Mouse (Mus musculus) hindbrain, embryonic 11.5 days (tissue): ENCODE measurements at regions not wholly inside any gene's neighbourhood (a gene's known extent, or its start where the extent isn't known, plus 50 kb on each side); places are given as distances from the start of the nearest gene placed in this dataset.

Source experiments
- ATAC-seq: fragments of 200-750 bp; cut with Nextera tagmentation; 2 replicates; pipeline ENCODE4 v1.8.0; 2017; ENCODE audit warnings: mild to moderate bottlenecking, moderate TSS enrichment, moderate library complexity; ENCODE audit not compliant: low FRiP score
- DNase-seq: peaks from one replicate; pipeline ENCODE4 v3.0.0-alpha.2; 2015; ENCODE audit warnings: low spot score
- H3K27ac ChIP-seq: fragments of 300-500 bp; sonication (generic); 2 replicates; pipeline ENCODE4 v1.5.1; 2014; ENCODE audit warnings: mild to moderate bottlenecking, low read depth, low read length
- H3K27me3 ChIP-seq: fragments of 300-500 bp; sonication (generic); 2 replicates; pipeline ENCODE4 v1.6.1; 2014; ENCODE audit warnings: mild to moderate bottlenecking, low read length, moderate library complexity, mixed read lengths; ENCODE audit not compliant: control insufficient read depth, insufficient read depth
- H3K36me3 ChIP-seq: fragments of 300-500 bp; sonication (generic); 2 replicates; pipeline ENCODE4 v1.6.1; 2014; ENCODE audit warnings: mild to moderate bottlenecking, low read length, moderate library complexity, mixed read lengths; ENCODE audit not compliant: control insufficient read depth, insufficient read depth
- H3K4me1 ChIP-seq: fragments of 300-500 bp; sonication (generic); replicated peaks from 2 replicates; pipeline ENCODE4 v1.6.1; 2014; ENCODE audit warnings: low read length, mixed read lengths; ENCODE audit not compliant: control insufficient read depth, insufficient read depth
- H3K4me2 ChIP-seq: fragments of 300-500 bp; sonication (generic); replicated peaks from 2 replicates; pipeline ENCODE4 v1.6.1; 2014; ENCODE audit warnings: mild to moderate bottlenecking, low read depth, low read length
- H3K4me3 ChIP-seq: fragments of 300-500 bp; sonication (generic); 2 replicates; pipeline ENCODE4 v1.5.1; 2014; ENCODE audit warnings: low read depth, low read length
- H3K9ac ChIP-seq: fragments of 300-500 bp; sonication (generic); 2 replicates; pipeline ENCODE4 v1.6.1; 2014; ENCODE audit warnings: low read depth, low read length
- H3K9me3 ChIP-seq: fragments of 300-500 bp; sonication (generic); 2 replicates; pipeline ENCODE4 v1.6.1; 2016; ENCODE audit warnings: low read length; ENCODE audit not compliant: control insufficient read depth
- WGBS: fragments of 180-500 bp; shearing (Covaris S2); extraction: QIAGEN DNeasy Blood & Tissue Kit; methylation state at CpG from one replicate; pipeline ENCODE4 v1.1.7; 2014; 5-methylcytosine and 5-hydroxymethylcytosine counted together

- Histone ChIP-seq H3K27ac (no peak overlapping the region), H3K4me1 (no peaks in the 10 kb centered on the region), H3K36me3 (no peaks in the 10 kb centered on the region), H3K4me3 (no peak overlapping the region), H3K9me3 (no peaks in the 10 kb centered on the region), H3K4me2 (no peak overlapping the region), H3K27me3 (no peaks in the 10 kb centered on the region), H3K9ac (no peak overlapping the region)
- no peak for DNase-seq
- no peak for ATAC-seq
- 86% methylated on average over 4 of the region's 4 CpGs for WGBS
These were observed 63.6 kb downstream of the 4930564D02Rik start for GRCm38 (mm10) chr3:105130228-105130627.

GRCm38 (mm10) chr3:105131053-105131452 lies 64.4 kb downstream of the 4930564D02Rik start:
- H3K9ac ChIP-seq: no peak overlapping the region
- no peak overlapping the region for H3K27ac ChIP-seq
- no peak overlapping the region for H3K4me2 ChIP-seq
- H3K27me3 ChIP-seq: no peaks in the 10 kb centered on the region
- WGBS: 90% methylated on average over 6 of the region's 6 CpGs
- H3K9me3 ChIP-seq: no peaks in the 10 kb centered on the region
- no peaks in the 10 kb centered on the region for H3K36me3 ChIP-seq
- H3K4me1 ChIP-seq: no peaks in the 10 kb centered on the region
- no peak overlapping the region for H3K4me3 ChIP-seq
- ATAC-seq (no peak), DNase-seq (no peak)

- Histone ChIP-seq H3K4me3 (no peak overlapping the region), H3K36me3 (no peaks in the 10 kb centered on the region)
- 85% methylated on average over 4 of the region's 4 CpGs for WGBS
These were observed 66.4 kb downstream of the 4930564D02Rik start for GRCm38 (mm10) chr3:105133011-105133410.

GRCm38 (mm10) chr3:105141170-105141971 lies 74.7 kb downstream of the 4930564D02Rik start:
- Histone ChIP-seq H3K27me3 (no peaks in the 10 kb centered on the region), H3K27ac (no peak overlapping the region), H3K36me3 (no peaks in the 10 kb centered on the region), H3K4me3 (no peak overlapping the region), H3K9me3 (no peaks in the 10 kb centered on the region), H3K4me1 (no peaks in the 10 kb centered on the region), H3K9ac (no peak overlapping the region), H3K4me2 (no peak overlapping the region)
- DNase-seq (no peak), ATAC-seq (no peak)
- WGBS: 89% methylated on average over 14 of the region's 14 CpGs

More at GRCm38 (mm10) chr3:105133011-105133410, 66.4 kb downstream of the 4930564D02Rik start:
- H3K27me3 ChIP-seq: no peaks in the 10 kb centered on the region
- H3K27ac ChIP-seq: no peak overlapping the region
- no peak overlapping the region for H3K9ac ChIP-seq
- no peaks in the 10 kb centered on the region for H3K4me1 ChIP-seq
- H3K4me2 ChIP-seq: no peak overlapping the region
- no peaks in the 10 kb centered on the region for H3K9me3 ChIP-seq
- no peak for ATAC-seq
- DNase-seq: no peak

- Histone ChIP-seq H3K27me3 (no peaks in the 10 kb centered on the region), H3K36me3 (no peaks in the 10 kb centered on the region), H3K4me2 (no peak overlapping the region), H3K9me3 (no peaks in the 10 kb centered on the region), H3K4me1 (no peaks in the 10 kb centered on the region), H3K4me3 (no peak overlapping the region), H3K9ac (no peak overlapping the region), H3K27ac (no peak overlapping the region)
- DNase-seq (no peak), ATAC-seq (no peak)
These were observed 76.0 kb downstream of the 4930564D02Rik start for GRCm38 (mm10) chr3:105142631-105143030.

- Histone ChIP-seq H3K27me3 (no peaks in the 10 kb centered on the region), H3K36me3 (no peaks in the 10 kb centered on the region), H3K9me3 (no peaks in the 10 kb centered on the region), H3K9ac (no peak overlapping the region), H3K27ac (no peak overlapping the region), H3K4me3 (no peak overlapping the region), H3K4me1 (no peaks in the 10 kb centered on the region), H3K4me2 (no peak overlapping the region; the same call in 1 of the 2 replicates)
- 21% methylated on average over 11 of the region's 11 CpGs for WGBS
- ATAC-seq (0 out of 2 replicates have a peak, but pooled peaks have one; percentile 25), DNase-seq (peak; percentile 66)
These were observed 85.0 kb downstream of the 4930564D02Rik start for GRCm38 (mm10) chr3:105151475-105152157.

GRCm38 (mm10) chr3:105152158-105152541 lies 85.5 kb downstream of the 4930564D02Rik start:
- H3K36me3 ChIP-seq: no peaks in the 10 kb centered on the region
- no peak overlapping the region for H3K4me3 ChIP-seq
- DNase-seq: no peak
- no peak overlapping the region for H3K27ac ChIP-seq
- no peak overlapping the region for H3K4me2 ChIP-seq
- ATAC-seq: no peak
- no peaks in the 10 kb centered on the region for H3K9me3 ChIP-seq
- no peaks in the 10 kb centered on the region for H3K4me1 ChIP-seq
- WGBS: 18% methylated on average over 1 of the region's 1 CpGs
- no peak overlapping the region for H3K9ac ChIP-seq
- H3K27me3 ChIP-seq: no peaks in the 10 kb centered on the region

- Histone ChIP-seq H3K4me1 (no peaks in the 10 kb centered on the region), H3K9me3 (no peaks in the 10 kb centered on the region), H3K9ac (no peak overlapping the region), H3K4me3 (no peak overlapping the region), H3K36me3 (no peaks in the 10 kb centered on the region), H3K27ac (no peak overlapping the region), H3K27me3 (no peaks in the 10 kb centered on the region), H3K4me2 (no peak overlapping the region)
- no peak for ATAC-seq
- 90% methylated on average over 2 of the region's 2 CpGs for WGBS
- no peak for DNase-seq
These were observed 91.7 kb downstream of the 4930564D02Rik start for GRCm38 (mm10) chr3:105158376-105158775.

GRCm38 (mm10) chr3:105165355-105165754 lies 98.7 kb downstream of the 4930564D02Rik start:
- Histone ChIP-seq H3K4me3 (no peak overlapping the region), H3K4me2 (no peak overlapping the region), H3K9ac (no peak overlapping the region), H3K27ac (no peak overlapping the region), H3K9me3 (no peaks in the 10 kb centered on the region), H3K27me3 (no peaks in the 10 kb centered on the region), H3K4me1 (no peaks in the 10 kb centered on the region), H3K36me3 (no peaks in the 10 kb centered on the region)
- ATAC-seq (no peak), DNase-seq (peak; percentile 77)
- 58% methylated on average over 2 of the region's 2 CpGs for WGBS
